Mouse (Mus musculus): ENCODE data around the gene Fhl5. TPM values are rescaled to one million over a fixed set of nuclear protein-coding genes. Genes with fewer than 3 reads are reported as not detected.

Gene Fhl5
- polyA plus RNA-seq, 1 experiment from 2014 or later, result not detected

- no peaks in the 10 kb centered on the region for H3K4me1 ChIP-seq
- no peaks in the 10 kb centered on the region for H3K27me3 ChIP-seq (ENCODE audit: insufficient read depth, poor library complexity, severe bottlenecking)
- H3K36me3 ChIP-seq, result no peaks in the 10 kb centered on the region
- no peak overlapping the region for H3K4me3 ChIP-seq
- H3K9me3 ChIP-seq, result no peaks in the 10 kb centered on the region
- 46% methylated on average over 5 of the region's 5 CpGs for WGBS
- no peak overlapping the region for H3K27ac ChIP-seq
- no peak for DNase-seq (ENCODE audit: low spot score)
Observed at GRCm38 (mm10) chr4:25213451-25213850, 29.2 kb downstream of the Fhl5 start.

DNA sequence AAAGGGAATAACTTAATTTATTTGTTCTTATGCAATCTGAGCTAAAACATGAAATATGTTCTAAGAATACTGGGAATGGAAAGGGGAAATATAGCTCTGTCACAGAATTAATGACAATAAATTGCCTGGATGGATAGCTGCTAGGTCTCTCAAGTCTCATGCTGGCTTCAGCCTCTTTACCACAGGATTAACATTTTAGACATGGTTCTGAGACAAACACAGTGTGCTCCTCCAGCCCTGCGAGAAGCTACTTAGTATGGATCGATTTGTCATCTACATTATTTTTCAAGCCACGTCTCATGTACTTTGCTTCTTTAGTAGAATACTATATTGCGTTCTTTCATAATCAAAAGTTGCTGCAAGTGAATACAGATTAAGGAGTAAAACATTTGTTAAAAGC, 36.5 kb downstream of the Fhl5 start:
- no peak for DNase-seq (ENCODE audit: low spot score)
- Histone ChIP-seq H3K27ac (no peak overlapping the region), H3K4me3 (no peak overlapping the region), H3K27me3 (ENCODE audit: insufficient read depth, poor library complexity, severe bottlenecking) (no peaks in the 10 kb centered on the region), H3K9me3 (no peaks in the 10 kb centered on the region), H3K4me1 (no peaks in the 10 kb centered on the region), H3K36me3 (no peaks in the 10 kb centered on the region)
- 78% methylated on average over 4 of the region's 4 CpGs for WGBS

GRCm38 (mm10) chr4:25197310-25197709, 45.4 kb downstream of the Fhl5 start:
- Histone ChIP-seq H3K4me1 (no peaks in the 10 kb centered on the region), H3K4me3 (no peak overlapping the region), H3K9me3 (no peaks in the 10 kb centered on the region), H3K27me3 (ENCODE audit: insufficient read depth, poor library complexity, severe bottlenecking) (no peaks in the 10 kb centered on the region), H3K27ac (no peak overlapping the region), H3K36me3 (no peaks in the 10 kb centered on the region)
- no peak for DNase-seq (ENCODE audit: low spot score)
- 71% methylated on average over 1 of the region's 1 CpGs for WGBS

GRCm38 (mm10) chr4:25179617-25180208, 63.0 kb downstream of the Fhl5 start:
- no peak overlapping the region for H3K27ac ChIP-seq
- 60% methylated on average over 4 of the region's 4 CpGs for WGBS
- DNase-seq (ENCODE audit: low spot score), result no peak
- H3K4me3 ChIP-seq, result no peak overlapping the region
- no peaks in the 10 kb centered on the region for H3K9me3 ChIP-seq
- H3K36me3 ChIP-seq, result no peaks in the 10 kb centered on the region
- no peaks in the 10 kb centered on the region for H3K27me3 ChIP-seq (ENCODE audit: insufficient read depth, poor library complexity, severe bottlenecking)
- no peaks in the 10 kb centered on the region for H3K4me1 ChIP-seq

Other genes with a start within 250 kb of the Fhl5 start
- 39.1 and 39.8 TPM in 2 replicates for gene Ufl1, start 38.9 kb upstream of the Fhl5 start, polyA plus RNA-seq (2016; fragmentation: Nextera tagmentation; extraction: Ambion mirVana)